Mouse (Mus musculus): ENCODE measurements around the gene Fbxl20.

Gene Fbxl20

DNA sequence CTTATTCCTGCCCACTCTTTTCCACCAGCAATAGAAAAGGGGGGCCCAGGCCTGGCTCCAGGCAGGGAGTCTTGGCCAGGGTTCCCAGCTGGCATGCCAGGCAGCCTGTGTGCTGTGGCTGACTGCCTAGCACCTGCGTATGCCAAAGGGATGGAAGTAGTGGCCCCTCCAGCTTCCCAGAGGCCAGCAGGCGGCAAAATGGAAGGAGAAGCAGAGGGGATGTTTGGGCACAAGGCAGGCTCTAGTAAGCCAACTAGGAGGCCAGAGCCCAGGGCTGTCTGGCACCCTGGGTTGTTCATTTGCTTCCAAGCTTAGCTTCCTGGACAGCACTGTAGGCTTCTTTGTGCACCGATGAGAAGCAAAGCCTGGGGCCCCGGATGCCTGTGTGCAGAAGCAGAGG is 102.5 kb downstream of the Fbxl20 start:
- no peak for DNase-seq

DNA sequence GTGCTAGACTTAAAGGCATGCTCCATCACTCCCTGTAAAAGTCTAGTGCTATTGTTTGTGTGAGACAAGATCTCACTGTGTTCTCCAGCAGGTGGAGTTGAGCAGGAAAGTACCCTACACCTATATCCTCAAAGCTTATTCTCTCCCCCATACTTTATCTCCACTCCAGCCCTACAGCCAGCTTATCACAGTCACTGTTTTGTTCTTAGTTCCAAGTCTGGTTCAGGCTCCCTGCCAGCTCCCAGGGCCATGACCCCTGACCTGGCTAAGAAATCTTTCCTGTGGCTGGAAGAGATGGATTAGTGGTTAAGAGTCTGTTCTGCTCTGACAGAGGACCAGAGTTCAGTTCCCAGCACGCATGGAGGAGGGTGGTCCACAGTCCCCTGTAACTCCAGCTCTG is 103.7 kb downstream of the Fbxl20 start:
- DNase-seq: no peak

DNA sequence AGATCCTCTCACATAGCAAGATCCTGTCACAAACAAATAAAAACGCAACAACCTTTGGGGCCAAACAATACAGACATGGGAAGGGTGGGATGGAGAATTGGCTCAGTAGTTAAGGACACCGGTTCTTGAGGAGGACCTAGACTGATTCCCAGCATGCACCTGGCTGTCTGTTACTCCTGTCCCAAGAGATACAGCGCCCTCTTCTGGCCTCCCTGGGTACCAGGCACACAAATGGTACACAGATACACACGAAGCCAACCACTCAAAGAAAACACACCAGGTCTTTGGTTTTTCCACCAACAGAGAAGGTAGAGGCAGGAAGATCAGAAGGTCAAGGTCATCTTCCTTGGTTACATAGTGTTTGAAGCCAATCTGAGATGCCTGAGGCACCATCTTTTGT is 104.6 kb downstream of the Fbxl20 start:
- DNase-seq: no peak

DNA sequence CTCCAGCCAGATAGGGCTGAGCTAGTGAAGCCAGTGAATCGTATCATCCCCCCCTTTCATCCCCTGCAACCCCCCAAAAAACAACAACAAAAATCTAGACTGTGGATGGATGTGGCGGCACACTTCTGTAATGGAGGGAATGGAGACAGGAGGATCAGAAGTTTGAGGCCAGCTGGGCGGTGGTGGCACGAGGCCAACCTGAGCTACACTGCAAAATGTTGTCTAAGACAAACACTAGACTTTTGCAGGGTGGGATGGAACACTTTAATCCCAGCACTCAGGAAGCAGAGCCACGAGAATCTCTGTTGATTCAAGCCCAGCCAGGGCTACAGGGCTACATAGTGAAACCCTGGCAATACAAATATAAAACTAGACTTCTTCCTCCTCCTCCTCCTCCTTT is 106.1 kb downstream of the Fbxl20 start:
- no peak for DNase-seq

DNA sequence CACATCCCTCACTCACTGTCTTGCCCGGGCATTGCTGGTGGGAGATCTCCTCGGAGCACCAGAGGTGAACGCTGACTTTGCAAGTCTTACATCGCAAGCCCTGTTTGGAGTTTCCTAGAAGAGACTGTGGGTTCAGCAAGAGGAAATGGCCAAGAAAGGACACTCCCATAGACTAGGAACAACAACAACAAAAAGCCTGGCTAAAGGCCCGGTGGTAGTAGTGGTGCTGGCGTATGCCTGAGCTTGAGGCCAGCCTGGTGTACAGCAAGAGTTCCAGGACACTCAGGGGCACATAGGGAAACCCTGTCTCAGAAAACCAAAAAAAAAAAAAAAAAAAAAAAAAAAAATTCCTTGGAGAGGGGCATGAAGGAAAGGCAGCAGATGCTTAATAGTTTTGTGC is 107.5 kb downstream of the Fbxl20 start:
- no peak for DNase-seq

DNA sequence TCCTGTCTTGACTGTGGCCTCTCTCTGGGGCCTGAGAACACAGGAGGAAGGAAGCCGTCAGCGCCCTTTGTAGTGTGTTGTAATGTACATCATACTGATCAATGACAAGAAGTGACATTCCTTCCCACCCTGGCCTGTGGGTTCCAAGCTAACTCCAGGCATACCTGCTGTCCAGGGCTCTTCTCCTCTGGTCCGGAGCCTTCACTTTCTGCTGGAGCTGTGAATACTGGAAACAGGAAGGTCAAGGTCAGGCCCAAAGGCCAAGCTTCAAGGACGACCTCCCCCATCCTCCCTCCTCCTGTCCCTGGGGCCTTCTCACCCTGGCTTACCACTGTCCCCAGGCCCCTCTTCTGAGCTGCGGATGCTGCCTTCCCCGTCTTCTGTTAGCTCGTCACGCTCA is 109.2 kb downstream of the Fbxl20 start:
- DNase-seq: no peak

DNA sequence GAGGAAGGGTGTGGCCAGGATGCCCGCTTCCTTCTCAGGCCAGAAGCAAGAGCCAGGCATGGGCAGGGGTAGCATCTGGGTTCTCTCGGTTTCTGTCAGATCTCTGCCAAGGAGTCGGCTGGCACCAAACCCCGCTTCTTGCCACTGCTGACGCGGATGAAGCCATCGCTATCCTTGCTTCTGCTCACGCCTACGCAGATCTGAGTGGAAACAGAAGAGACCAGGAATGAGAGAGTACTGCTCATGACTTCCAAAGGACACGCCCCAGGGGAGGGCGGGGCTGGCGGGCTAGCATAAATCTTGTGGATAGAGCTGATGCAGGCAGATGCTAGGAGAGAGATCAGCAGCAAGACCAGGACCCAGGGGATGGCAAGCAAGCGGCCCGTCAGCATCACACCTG is 112.3 kb downstream of the Fbxl20 start:
- no peak for DNase-seq

- no peak for DNase-seq
These were observed 114.2 kb downstream of the Fbxl20 start for GRCm38 (mm10) chr11:98035977-98036377.

DNA sequence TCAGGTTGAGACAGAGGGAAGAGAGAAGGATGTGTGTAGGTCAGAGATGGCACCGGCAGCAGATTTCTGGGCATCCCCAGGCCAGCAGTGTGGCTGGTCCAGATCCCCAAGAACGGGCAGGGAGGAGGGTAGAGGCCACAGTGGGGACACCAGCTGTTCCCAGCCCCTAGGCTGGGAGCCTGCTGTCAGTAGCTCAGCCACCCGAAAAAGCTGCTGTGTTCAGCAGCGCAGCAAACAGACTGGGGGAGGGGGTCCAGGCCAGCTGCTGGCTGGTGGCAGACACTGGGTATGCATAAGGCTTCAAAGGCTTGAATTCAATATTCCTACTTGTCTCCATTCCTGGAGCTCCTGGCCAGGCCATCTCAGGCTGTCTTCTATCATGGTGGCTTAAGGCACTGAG is 115.4 kb downstream of the Fbxl20 start:
- no peak for DNase-seq

DNA sequence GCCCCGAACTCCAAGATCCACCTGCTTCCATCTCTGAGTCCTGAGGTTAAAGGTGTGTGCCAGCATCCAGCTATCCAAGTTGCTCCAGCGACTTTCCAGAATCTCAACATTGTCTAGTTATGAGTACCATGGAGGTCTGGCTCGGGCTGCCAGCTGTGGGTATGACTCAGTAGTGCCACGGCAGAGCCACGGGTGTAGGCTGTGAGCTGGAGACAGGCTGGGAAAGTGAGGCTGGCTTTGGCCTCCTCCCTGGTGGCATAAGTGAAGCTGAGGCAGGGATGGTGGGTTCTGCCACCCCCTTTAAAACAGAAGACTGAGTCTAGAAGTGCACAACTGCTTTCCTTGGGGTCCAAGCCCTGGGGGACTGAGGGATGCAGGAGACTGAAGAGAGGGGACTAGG is 116.1 kb downstream of the Fbxl20 start:
- DNase-seq: no peak
